Mouse (Mus musculus): ENCODE measurements around the gene Utp14b. TPM values are rescaled to one million over a fixed set of nuclear protein-coding genes. Genes with fewer than 3 reads are reported as not detected.

The Utp14b gene
- total and polyA plus RNA-seq, 3 experiments, result 6.5 to 9.6 TPM; not detected in 1

- TF ChIP-seq SIN3A (IDR thresholded peaks at IDR 0.05; ENCODE audit: low read length), result no peak
- TF ChIP-seq MAX (IDR thresholded peaks at IDR 0.05; ENCODE audit: low read length), result no peak
Observed at GRCm38 (mm10) chr1:78611039-78611438, 46.8 kb upstream of the Utp14b start (continued).

- Histone ChIP-seq H3K27me3 (ENCODE audit: control insufficient read depth in 1 of 2, insufficient read depth in 2 of 2, low read length in 2 of 2) (no peaks in the 10 kb centered on the region), H3K36me3 (ENCODE audit: control insufficient read depth in 1 of 2, insufficient read depth in 2 of 2, low read length in 2 of 2) (no peaks in the 10 kb centered on the region), H3K4me1 (ENCODE audit: control insufficient read depth in 1 of 2, insufficient read depth in 2 of 2, low read length in 2 of 2) (no peaks in the 10 kb centered on the region), H3K9ac (ENCODE audit: control insufficient read depth, low read depth, low read length, poor library complexity, severe bottlenecking) (no peak overlapping the region), H3K4me3 (ENCODE audit: control insufficient read depth in 1 of 2, insufficient read depth in 1 of 2, low read depth in 2 of 2, low read length in 2 of 2) (no peak overlapping the region), H3K27ac (ENCODE audit: control insufficient read depth, low read depth, low read length) (no peak overlapping the region), H3K9me3 (replicated peaks; ENCODE audit: insufficient read depth, low read length) (no peaks in the 10 kb centered on the region), H3K79me2 (ENCODE audit: control insufficient read depth, insufficient read depth, low read length, poor library complexity) (no peaks in the 10 kb centered on the region)
- TF ChIP-seq CTCF (IDR thresholded peaks at IDR 0.05 in 2 of 3, conservative IDR thresholded peaks at IDR 0.05 in 1 of 3; ENCODE audit: control insufficient read depth in 1 of 3, insufficient read depth in 1 of 3, low read depth in 2 of 3, low read length in 3 of 3, poor library complexity in 1 of 3, severe bottlenecking in 1 of 3) (no peak), MYB (IDR thresholded peaks at IDR 0.05; ENCODE audit: low read depth, low read length) (no peak), SMC3 (IDR thresholded peaks at IDR 0.05; ENCODE audit: low read depth, low read length) (no peak), MAZ (IDR thresholded peaks at IDR 0.05; ENCODE audit: low read depth, low read length) (no peak), TBP (IDR thresholded peaks at IDR 0.05; ENCODE audit: low read depth, low read length) (no peak), POLR2AphosphoS5 (IDR thresholded peaks at IDR 0.05; ENCODE audit: borderline replicate concordance, low read depth, low read length) (no peak), ZNF384 (IDR thresholded peaks at IDR 0.05; ENCODE audit: low read depth, low read length) (no peak), ZC3H11A (IDR thresholded peaks at IDR 0.05; ENCODE audit: low read depth, low read length) (no peak), BHLHE40 (IDR thresholded peaks at IDR 0.05; ENCODE audit: borderline replicate concordance, low read depth, low read length) (no peak), ETS1 (IDR thresholded peaks at IDR 0.05; ENCODE audit: low read depth, low read length) (no peak), USF1 (IDR thresholded peaks at IDR 0.05; ENCODE audit: low read depth, low read length) (no peak)
- DNase-seq (ENCODE audit: low read depth, low spot score), result no peak
Observed at GRCm38 (mm10) chr1:78612959-78613358, 44.9 kb upstream of the Utp14b start.

- Histone ChIP-seq H3K36me3 (ENCODE audit: control insufficient read depth in 1 of 2, insufficient read depth in 2 of 2, low read length in 2 of 2) (no peaks in the 10 kb centered on the region), H3K4me1 (ENCODE audit: control insufficient read depth in 1 of 2, insufficient read depth in 2 of 2, low read length in 2 of 2) (no peaks in the 10 kb centered on the region), H3K79me2 (ENCODE audit: control insufficient read depth, insufficient read depth, low read length, poor library complexity) (no peaks in the 10 kb centered on the region), H3K4me3 (ENCODE audit: control insufficient read depth in 1 of 2, insufficient read depth in 1 of 2, low read depth in 2 of 2, low read length in 2 of 2) (no peak overlapping the region), H3K27ac (ENCODE audit: control insufficient read depth, low read depth, low read length) (no peak overlapping the region), H3K9me3 (replicated peaks; ENCODE audit: insufficient read depth, low read length) (no peaks in the 10 kb centered on the region), H3K9ac (ENCODE audit: control insufficient read depth, low read depth, low read length, poor library complexity, severe bottlenecking) (no peak overlapping the region), H3K27me3 (ENCODE audit: control insufficient read depth in 1 of 2, insufficient read depth in 2 of 2, low read length in 2 of 2) (no peaks in the 10 kb centered on the region)
- DNase-seq (ENCODE audit: low read depth, low spot score), result no peak
- TF ChIP-seq E2F4 (IDR thresholded peaks at IDR 0.05; ENCODE audit: borderline replicate concordance, low read depth, low read length) (no peak), TCF12 (IDR thresholded peaks at IDR 0.05; ENCODE audit: low read depth, low read length) (no peak), MEF2A (IDR thresholded peaks at IDR 0.05; ENCODE audit: extremely low read depth, insufficient replicate concordance, low read depth, low read length, poor library complexity, severe bottlenecking) (no peak), SMC3 (IDR thresholded peaks at IDR 0.05; ENCODE audit: low read depth, low read length) (no peak), CHD2 (IDR thresholded peaks at IDR 0.05; ENCODE audit: low read length) (no peak), ETS1 (IDR thresholded peaks at IDR 0.05; ENCODE audit: low read depth, low read length) (no peak), HCFC1 (IDR thresholded peaks at IDR 0.05; ENCODE audit: low read depth, low read length) (no peak), USF1 (IDR thresholded peaks at IDR 0.05; ENCODE audit: low read depth, low read length) (no peak), POLR2A (IDR thresholded peaks at IDR 0.05; ENCODE audit: control insufficient read depth in 1 of 2, insufficient read depth in 1 of 2, low read depth in 1 of 2, low read length in 2 of 2, poor library complexity in 1 of 2) (no peak), NELFE (IDR thresholded peaks at IDR 0.05; ENCODE audit: low read depth, low read length) (no peak), NRF1 (IDR thresholded peaks at IDR 0.05; ENCODE audit: insufficient read depth, low read depth, low read length, poor library complexity, severe bottlenecking) (no peak), SIN3A (IDR thresholded peaks at IDR 0.05; ENCODE audit: low read length) (no peak), EP300 (IDR thresholded peaks at IDR 0.05; ENCODE audit: low read depth in 1 of 2, low read length in 2 of 2) (no peak)
Observed at GRCm38 (mm10) chr1:78624352-78624751, 33.5 kb upstream of the Utp14b start.

Measured in MEL (cell line).